Mouse (Mus musculus): ENCODE data around the gene Lnp1.

DNA sequence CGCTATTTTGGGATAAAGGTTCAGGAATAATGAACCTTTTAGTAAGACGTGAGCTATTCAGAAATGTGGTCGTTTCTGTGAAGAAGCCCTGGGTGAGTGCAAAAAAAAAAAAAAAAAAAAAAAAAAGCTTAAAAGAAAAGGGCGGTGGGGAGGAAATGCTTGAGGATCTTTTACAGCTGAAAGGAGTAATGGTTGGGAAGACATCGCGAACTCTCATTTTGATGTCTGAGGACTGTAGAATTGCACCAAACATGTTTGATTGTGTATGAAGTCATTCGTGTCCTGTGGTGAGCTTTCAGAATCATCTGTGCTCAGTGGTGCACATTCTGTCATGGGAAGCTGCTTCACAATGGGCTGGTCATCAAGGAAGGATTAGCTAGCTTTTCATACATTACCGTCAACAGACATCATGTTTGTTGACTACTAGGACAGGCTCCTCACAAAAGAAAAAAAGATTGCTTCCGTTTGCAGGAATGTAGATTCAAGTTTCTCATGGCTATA, 41.2 kb downstream of the Lnp1 start:
- TF ChIP-seq GATA1 (IDR thresholded peaks at IDR 0.05; ENCODE audit: borderline replicate concordance, low read length) = no peak
- TF ChIP-seq FLI1 (IDR thresholded peaks at IDR 0.05; ENCODE audit: low read length) = no peak
